Mouse (Mus musculus) stomach, postnatal 0 days (tissue): Measurements from ENCODE around the gene Klhl36. TPM values are rescaled to one million over a fixed set of nuclear protein-coding genes. Genes with fewer than 3 reads are reported as not detected.

Experiments
- ATAC-seq: fragments of 200-750 bp; cut with Nextera tagmentation; 2 replicates; pipeline ENCODE4 v1.8.0; 2017; ENCODE audit not compliant: low FRiP score, low TSS enrichment
- DNase-seq: peaks from one replicate; pipeline ENCODE4 v3.0.0-alpha.2; 2016; ENCODE audit warnings: low spot score
- H3K27ac ChIP-seq: fragments of 300-500 bp; sonication (generic); replicated peaks from 2 replicates; pipeline ENCODE4 v1.5.1; 2014; ENCODE audit warnings: mild to moderate bottlenecking, control low read depth
- H3K27me3 ChIP-seq: fragments of 300-500 bp; sonication (generic); 2 replicates; pipeline ENCODE4 v1.6.1; 2014; ENCODE audit warnings: low read length; ENCODE audit not compliant: control insufficient read depth, insufficient read depth
- H3K36me3 ChIP-seq: fragments of 300-500 bp; sonication (generic); 2 replicates; pipeline ENCODE4 v1.6.1; 2014; ENCODE audit warnings: low read length, mixed read lengths; ENCODE audit not compliant: control insufficient read depth, insufficient read depth
- H3K4me1 ChIP-seq: fragments of 300-500 bp; sonication (generic); replicated peaks from 2 replicates; pipeline ENCODE4 v1.6.1; 2014; ENCODE audit warnings: antibody characterized with exemption; ENCODE audit not compliant: control insufficient read depth, insufficient read depth
- H3K4me2 ChIP-seq: fragments of 300-500 bp; sonication (generic); replicated peaks from 2 replicates; pipeline ENCODE4 v1.6.1; 2014; ENCODE audit warnings: low read depth, mild to moderate bottlenecking, control low read depth, moderate library complexity
- H3K4me3 ChIP-seq: fragments of 300-500 bp; sonication (generic); 2 replicates; pipeline ENCODE4 v1.5.1; 2014; ENCODE audit warnings: low read depth, low read length, control low read depth
- H3K9ac ChIP-seq: fragments of 300-500 bp; sonication (generic); 2 replicates; pipeline ENCODE4 v1.6.1; 2014; ENCODE audit warnings: mild to moderate bottlenecking, low read length, control low read depth, mixed read lengths
- H3K9me3 ChIP-seq: fragments of 300-500 bp; sonication (generic); 2 replicates; pipeline ENCODE4 v1.6.1; 2016; ENCODE audit warnings: low read length; ENCODE audit not compliant: control insufficient read depth
- CTCF ChIP-seq: IDR thresholded peaks from 2 replicates; pipeline ENCODE4 v1.5.1; 2016; ENCODE audit warnings: antibody characterized with exemption, low read depth, mild to moderate bottlenecking, moderate library complexity
- EP300 ChIP-seq: optimal IDR thresholded peaks from 2 replicates; pipeline ENCODE3; 2016; ENCODE audit warnings: antibody characterized with exemption
- WGBS: fragments of 180-500 bp; shearing (Covaris S2); extraction: QIAGEN DNeasy Blood & Tissue Kit; methylation state at CpG from one replicate; pipeline ENCODE4 v1.1.7; 2014; 5-methylcytosine and 5-hydroxymethylcytosine counted together
- polyA plus RNA-seq: library from polyadenylated mRNA; unstranded; fragments of >200 nt; fragmentation: Nextera tagmentation; extraction: Ambion mirVana; gene quantifications from 2 replicates; pipeline ENCODE4 v1.2.1, GENCODE M21; 2015

The Klhl36 gene
- polyA plus RNA-seq, 1 experiment from 2014 or later: 9.0 TPM

DNA sequence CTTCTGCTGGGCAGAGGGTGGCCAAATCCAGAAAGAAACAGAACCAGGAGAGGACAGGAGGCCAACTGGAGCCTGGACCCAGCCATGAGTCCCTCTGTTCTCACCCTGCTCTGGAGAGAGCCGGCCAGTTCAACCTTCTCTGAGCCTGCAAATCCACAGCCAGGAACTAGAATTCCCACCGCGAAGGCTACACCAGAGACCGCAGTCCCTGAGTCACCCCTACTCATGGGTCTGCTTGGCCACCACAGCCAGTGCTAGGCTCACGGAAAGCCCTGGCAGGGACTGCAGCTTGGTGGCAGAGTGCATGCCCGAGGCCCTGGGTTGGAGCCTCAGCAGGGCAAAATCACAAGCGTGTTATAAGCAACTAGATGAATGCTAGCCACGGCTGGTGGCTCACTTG lies 42.1 kb upstream of the Klhl36 start:
- DNase-seq: no peak
- TF ChIP-seq CTCF: no peak
- H3K36me3 ChIP-seq: no peaks in the 10 kb centered on the region
- no peak overlapping the region for H3K9ac ChIP-seq
- ATAC-seq: no peak
- no peak overlapping the region for H3K27ac ChIP-seq
- peaks cover 3% of the 10 kb centered on the region; the same call in 1 of the 2 replicates for H3K4me1 ChIP-seq
- no peak overlapping the region for H3K4me2 ChIP-seq
- no peaks in the 10 kb centered on the region for H3K9me3 ChIP-seq
- WGBS: 90% methylated on average over 8 of the region's 8 CpGs
- H3K27me3 ChIP-seq: no peaks in the 10 kb centered on the region
- H3K4me3 ChIP-seq: no peak overlapping the region

DNA sequence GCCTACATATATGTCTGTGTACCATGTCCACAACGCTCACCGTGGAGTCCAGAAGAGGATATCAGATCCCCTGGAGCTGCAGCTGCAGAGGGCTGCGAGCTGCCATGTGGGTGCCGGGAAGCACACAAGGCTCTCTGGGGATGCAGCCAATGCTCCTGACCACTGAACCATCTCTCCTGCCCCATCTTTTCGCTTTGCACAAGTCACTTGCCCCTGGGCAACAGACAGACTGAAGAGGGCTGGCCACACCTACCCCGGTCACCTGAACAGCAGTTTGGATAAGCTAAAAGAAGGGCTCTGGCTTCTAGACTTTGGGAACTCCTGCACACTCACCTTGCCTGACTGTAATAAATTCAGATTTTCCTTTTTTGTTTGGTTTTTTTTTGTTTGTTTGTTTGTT lies 40.4 kb upstream of the Klhl36 start:
- H3K9me3 ChIP-seq: no peaks in the 10 kb centered on the region
- H3K27me3 ChIP-seq: no peaks in the 10 kb centered on the region
- H3K27ac ChIP-seq: no peak overlapping the region
- H3K36me3 ChIP-seq: no peaks in the 10 kb centered on the region
- no peak overlapping the region for H3K9ac ChIP-seq
- DNase-seq (no peak), ATAC-seq (no peak)
- 93% methylated on average over 6 of the region's 6 CpGs for WGBS
- TF ChIP-seq CTCF: no peak
- no peak for TF ChIP-seq EP300
- H3K4me1 ChIP-seq: peaks cover 6% of the 10 kb centered on the region; the same call in 1 of the 2 replicates
- H3K4me3 ChIP-seq: no peak overlapping the region
- H3K4me2 ChIP-seq: no peak overlapping the region

DNA sequence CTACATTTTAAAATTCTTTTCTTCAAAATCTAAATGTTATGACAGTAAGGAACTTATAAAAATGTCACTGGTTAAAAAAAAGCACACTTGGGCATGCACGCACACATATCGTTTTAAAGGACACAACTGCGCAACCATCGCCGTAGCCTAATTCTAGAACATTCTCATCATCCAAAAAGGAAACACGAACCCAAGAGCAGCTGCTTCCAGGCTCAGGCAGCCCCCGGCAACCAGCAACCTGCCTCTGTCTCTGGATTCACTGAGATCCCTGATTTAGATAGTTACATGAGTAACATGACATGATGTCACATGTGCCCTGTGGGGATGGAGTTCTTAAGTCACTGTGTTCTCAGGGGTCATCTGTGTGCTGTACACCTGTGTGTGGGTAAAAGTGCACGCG lies 38.8 kb upstream of the Klhl36 start:
- 96% methylated on average over 9 of the region's 9 CpGs for whole genome bisulfite sequencing
- H3K4me2 ChIP-seq: no peak overlapping the region
- no peak for TF ChIP-seq EP300
- TF ChIP-seq CTCF: no peak
- no peak for ATAC-seq
- no peak for DNase-seq
- H3K36me3 ChIP-seq: no peaks in the 10 kb centered on the region
- H3K9ac ChIP-seq: no peak overlapping the region
- no peak overlapping the region for H3K27ac ChIP-seq
- H3K4me3 ChIP-seq: no peak overlapping the region
- no peaks in the 10 kb centered on the region for H3K9me3 ChIP-seq
- peaks cover 13% of the 10 kb centered on the region; the same call in 1 of the 2 replicates for H3K4me1 ChIP-seq
- no peaks in the 10 kb centered on the region for H3K27me3 ChIP-seq

DNA sequence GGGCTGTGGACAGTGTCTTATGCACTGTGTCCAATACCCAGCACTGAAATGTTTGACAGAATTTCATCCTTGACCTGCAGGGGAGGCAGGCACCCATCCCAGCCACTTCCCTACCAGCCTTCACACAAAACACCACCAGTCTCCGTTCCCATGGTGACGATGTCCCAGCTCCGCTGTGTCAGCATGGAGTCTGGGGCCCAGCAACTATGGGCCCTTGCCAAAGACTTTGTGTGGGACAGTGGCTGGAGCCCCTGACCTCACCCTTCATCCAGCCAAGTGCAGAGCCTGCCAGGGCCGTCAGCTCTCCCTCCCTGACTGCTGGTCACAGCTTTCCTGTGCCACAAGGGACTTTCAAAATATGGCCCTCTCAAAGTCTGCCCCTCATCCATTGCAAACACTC lies 38.0 kb upstream of the Klhl36 start:
- no peaks in the 10 kb centered on the region for H3K36me3 ChIP-seq
- peaks cover 21% of the 10 kb centered on the region; the same call in 1 of the 2 replicates for H3K4me1 ChIP-seq
- ATAC-seq (no peak), DNase-seq (no peak)
- no peaks in the 10 kb centered on the region for H3K9me3 ChIP-seq
- H3K4me2 ChIP-seq: no peak overlapping the region
- no peaks in the 10 kb centered on the region for H3K27me3 ChIP-seq
- H3K9ac ChIP-seq: no peak overlapping the region
- no peak overlapping the region for H3K27ac ChIP-seq
- TF ChIP-seq EP300 (no peak), CTCF (no peak)
- H3K4me3 ChIP-seq: no peak overlapping the region
- 61% methylated on average over 4 of the region's 4 CpGs for WGBS

DNA sequence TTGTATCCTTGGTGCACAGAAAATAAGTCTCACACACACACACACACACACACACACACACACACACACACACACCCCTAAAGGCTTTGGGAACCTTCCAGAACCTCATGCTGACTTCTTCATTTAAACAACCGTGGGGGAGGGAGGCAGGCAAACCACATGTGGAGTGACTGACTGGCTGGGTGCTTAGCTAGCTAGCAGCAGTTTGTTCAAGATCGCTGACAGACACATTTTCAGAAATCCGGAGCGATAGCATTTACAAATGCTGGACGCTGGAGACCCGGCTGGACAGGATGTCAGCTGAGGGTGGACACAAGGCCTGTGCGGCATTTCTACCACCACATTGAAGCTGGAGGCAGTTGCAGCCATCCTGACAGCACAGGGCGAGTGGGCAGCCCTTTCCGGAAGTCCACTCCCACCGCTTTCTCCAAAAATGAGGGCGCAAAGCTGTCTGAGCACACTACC lies 37.2 kb upstream of the Klhl36 start:
- peak overlapping the region; percentile 58 for H3K27ac ChIP-seq
- no peak for DNase-seq
- TF ChIP-seq EP300 (no peak), CTCF (no peak)

DNA sequence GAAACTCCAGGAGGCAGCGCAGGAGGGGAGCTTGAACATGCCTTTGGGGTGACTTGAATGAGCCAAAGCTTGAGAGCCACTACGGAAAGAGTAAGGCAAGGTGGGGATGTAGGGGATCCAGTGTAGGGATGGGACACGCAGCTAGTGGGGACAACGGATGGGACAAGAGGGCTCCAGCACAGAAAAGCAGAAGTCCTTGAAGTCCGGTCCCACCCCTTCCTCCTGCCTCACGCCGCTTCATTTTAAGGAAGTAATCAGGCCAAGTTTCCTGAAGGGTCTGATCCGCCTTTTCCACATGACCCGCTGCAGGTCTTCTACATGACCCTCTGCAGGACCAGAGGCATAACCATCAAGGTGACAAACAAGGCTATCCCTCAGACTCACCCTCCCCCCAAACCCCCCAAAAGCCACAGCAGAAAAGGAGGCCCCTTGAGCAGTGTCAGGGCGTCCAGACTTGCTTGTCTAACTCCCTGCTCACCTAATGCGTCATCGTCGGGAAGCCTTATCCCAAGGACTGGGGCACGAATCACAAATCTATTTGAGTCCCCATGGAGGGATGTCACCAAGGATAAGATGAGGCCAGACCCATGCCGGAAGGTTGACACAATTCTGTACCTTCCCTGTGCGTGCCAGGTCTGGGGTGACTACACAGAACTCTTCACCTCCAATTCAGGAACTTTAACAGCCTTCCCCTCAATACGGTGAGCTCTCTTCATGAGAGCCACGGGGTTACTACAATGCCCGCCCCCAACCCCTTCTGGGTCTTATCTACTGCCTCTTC lies 35.9 kb upstream of the Klhl36 start:
- no peak for DNase-seq
- peak overlapping the region; percentile 61 for H3K27ac ChIP-seq
- H3K9ac ChIP-seq: no peak overlapping the region
- WGBS: 65% methylated on average over 19 of the region's 19 CpGs
- no peaks in the 10 kb centered on the region for H3K27me3 ChIP-seq
- TF ChIP-seq CTCF (no peak), EP300 (no peak)
- no peak for ATAC-seq
- H3K9me3 ChIP-seq: no peaks in the 10 kb centered on the region
- no peaks in the 10 kb centered on the region for H3K36me3 ChIP-seq
- H3K4me3 ChIP-seq: no peak overlapping the region
- no peak overlapping the region for H3K4me2 ChIP-seq
- peaks cover 31% of the 10 kb centered on the region for H3K4me1 ChIP-seq

More for the DNA sequence above, 37.2 kb upstream of the Klhl36 start:
- Histone ChIP-seq H3K9me3 (no peaks in the 10 kb centered on the region), H3K36me3 (no peaks in the 10 kb centered on the region), H3K27me3 (no peaks in the 10 kb centered on the region), H3K9ac (no peak overlapping the region), H3K4me2 (no peak overlapping the region), H3K4me3 (no peak overlapping the region), H3K4me1 (peaks cover 23% of the 10 kb centered on the region)
- ATAC-seq: no peak
- WGBS: 45% methylated on average over 11 of the region's 11 CpGs
